Mouse (Mus musculus): ENCODE data around the gene Nudt6.
A peak's percentile ranks its signal among the peaks of the same experiment; 100 is the strongest.

Gene Nudt6

GRCm38 (mm10) chr3:37420072-37420471 is at the start of gene Nudt6:
Gene Nudt6, minus strand, starts transcription at chr3:37420211.
- DNase-seq: peak; percentile 87

GRCm38 (mm10) chr3:37469353-37469752 is 49.3 kb upstream of the Nudt6 start:
- DNase-seq: no peak

GRCm38 (mm10) chr3:37468170-37468569 is 48.2 kb upstream of the Nudt6 start:
- peak; percentile 13 for DNase-seq

- no peak for DNase-seq
These were observed 36.0 kb upstream of the Nudt6 start for GRCm38 (mm10) chr3:37455992-37456391.

- DNase-seq: no peak
These were observed 23.4 kb upstream of the Nudt6 start for GRCm38 (mm10) chr3:37443409-37443808.

GRCm38 (mm10) chr3:37439770-37440169 is 19.8 kb upstream of the Nudt6 start:
- no peak for DNase-seq

- no peak for DNase-seq
These were observed 10.3 kb upstream of the Nudt6 start for GRCm38 (mm10) chr3:37430359-37430758.

- no peak for DNase-seq
These were observed 6.1 kb upstream of the Nudt6 start for GRCm38 (mm10) chr3:37426069-37426468.

- no peak for DNase-seq
These were observed 1.2 kb upstream of the Nudt6 start for GRCm38 (mm10) chr3:37421179-37421578.

- DNase-seq: peak; percentile 67
These were observed 630 bp upstream of the Nudt6 start for GRCm38 (mm10) chr3:37420641-37421040.

GRCm38 (mm10) chr3:37419458-37419991 is 486 bp downstream of the Nudt6 start, which contains the start of gene Spata5:
Gene Spata5, plus strand, starts transcription at chr3:37419896.
- peak; percentile 98 for DNase-seq

GRCm38 (mm10) chr3:37418961-37419457 is 1.0 kb downstream of the Nudt6 start:
- no peak for DNase-seq

- DNase-seq: peak; percentile 54
These were observed 1.7 kb downstream of the Nudt6 start for GRCm38 (mm10) chr3:37418341-37418740.

- DNase-seq: peak; percentile 70
These were observed 5.5 kb downstream of the Nudt6 start for GRCm38 (mm10) chr3:37414413-37414960.

GRCm38 (mm10) chr3:37413446-37413845 is 6.6 kb downstream of the Nudt6 start:
- no peak for DNase-seq

- no peak for DNase-seq
These were observed 12.4 kb downstream of the Nudt6 start for GRCm38 (mm10) chr3:37407598-37407997.

GRCm38 (mm10) chr3:37401729-37402610 is 18.0 kb downstream of the Nudt6 start:
- no peak for DNase-seq

GRCm38 (mm10) chr3:37398661-37399395 is 21.2 kb downstream of the Nudt6 start:
- DNase-seq: no peak

- no peak for DNase-seq
These were observed 22.4 kb downstream of the Nudt6 start for GRCm38 (mm10) chr3:37397646-37398045.

GRCm38 (mm10) chr3:37396930-37397608 is 22.9 kb downstream of the Nudt6 start:
- DNase-seq: no peak

GRCm38 (mm10) chr3:37387310-37387709 is 32.7 kb downstream of the Nudt6 start:
- no peak for DNase-seq

- DNase-seq: no peak
These were observed 36.8 kb downstream of the Nudt6 start for GRCm38 (mm10) chr3:37383096-37383765.
